Mouse (Mus musculus): ENCODE results near the gene Dnaic2. TPM values are rescaled to one million over a fixed set of nuclear protein-coding genes. Genes with fewer than 3 reads are reported as not detected.

Gene Dnaic2
- total RNA-seq (2021) = 1 to 10 TPM in 1 of 2 experiments, under 1 TPM in 1; 0.99 to 1.9 TPM

DNA sequence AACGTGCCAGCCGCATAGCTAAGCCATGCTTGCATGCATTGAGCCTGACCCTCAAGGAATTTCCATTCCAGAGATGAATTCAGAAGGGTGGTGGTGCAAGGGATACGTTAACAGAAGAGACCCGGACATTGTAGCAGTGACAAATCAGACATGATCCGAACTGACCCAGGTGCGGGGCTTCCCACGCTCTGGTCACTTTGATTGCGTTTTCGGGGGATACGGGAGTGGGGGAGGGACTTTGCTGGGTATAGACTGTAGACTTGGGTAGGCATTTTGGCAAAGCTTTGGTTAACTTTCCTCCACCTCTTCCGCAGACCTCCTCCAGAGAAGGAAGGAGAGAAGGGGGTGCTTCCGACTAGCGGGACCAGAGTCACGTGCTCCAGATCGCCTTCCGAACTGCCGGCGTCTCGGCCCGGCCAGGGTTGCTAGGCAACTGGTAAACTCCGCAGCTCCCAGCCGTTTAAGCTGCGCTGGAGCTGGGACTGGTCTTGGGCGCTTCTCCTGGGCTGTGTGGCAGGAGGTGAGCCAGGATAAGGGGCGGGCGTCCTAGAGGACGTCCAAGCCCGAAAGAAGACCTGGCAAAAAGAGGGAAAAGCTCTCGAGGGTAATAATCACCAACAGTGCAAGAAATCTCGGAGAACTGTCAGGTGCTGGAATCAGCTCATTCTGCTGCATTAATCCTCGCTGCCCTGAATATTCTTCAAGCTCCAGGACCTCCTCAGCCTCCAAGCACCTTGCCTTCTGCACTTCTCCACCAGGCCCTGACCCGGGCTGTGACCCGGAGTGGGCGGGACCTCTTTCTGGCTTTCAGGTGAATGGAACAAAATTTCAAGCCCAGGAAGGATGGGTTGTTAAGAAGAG, at the start of gene Dnaic2:
TSS of gene Dnaic2 (plus strand) at position 444 of the 861 bp plus-strand sequence.
- DNase-seq = peak; percentile 63 to 66

DNA sequence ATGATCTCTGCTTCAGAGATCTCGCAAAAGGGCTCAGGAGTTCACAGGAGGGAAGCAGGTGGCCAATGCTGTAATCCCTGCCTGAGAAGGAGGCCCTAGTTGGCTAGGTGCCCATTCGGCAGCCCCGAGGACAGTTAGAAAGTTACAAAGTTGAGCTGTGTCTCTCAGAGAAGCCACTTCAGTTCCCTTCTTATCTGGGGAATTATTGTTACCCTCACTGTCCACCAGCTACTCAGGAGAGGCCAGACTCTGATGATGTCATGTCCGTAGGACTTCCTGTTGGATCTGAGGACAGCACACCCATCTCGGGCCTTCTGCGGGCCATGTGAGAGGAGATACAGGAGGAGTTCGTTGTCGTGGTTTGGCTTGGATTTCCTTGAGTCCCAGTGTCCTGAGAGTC, 47.6 kb upstream of the Dnaic2 start:
- DNase-seq = no peak

DNA sequence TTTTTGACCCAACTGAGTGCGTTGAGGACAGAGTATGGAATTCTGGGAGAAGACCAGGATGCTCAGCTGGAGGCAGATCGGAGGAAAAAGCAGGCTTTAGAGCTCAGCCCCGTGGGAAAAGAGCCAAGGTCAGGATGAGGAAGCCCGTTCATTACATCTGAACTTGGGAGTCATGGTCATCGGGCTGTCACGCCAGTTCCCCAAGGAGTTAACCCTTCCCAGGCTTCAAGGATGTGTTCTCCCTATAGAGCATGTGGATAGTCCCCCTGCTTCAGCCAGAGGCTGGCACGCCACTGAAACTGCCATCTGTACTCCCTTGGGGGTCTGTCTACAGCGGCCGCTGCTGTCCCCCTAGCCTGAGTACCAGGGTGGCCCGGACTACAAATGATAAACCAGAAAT, 46.9 kb upstream of the Dnaic2 start:
- DNase-seq = no peak

GRCm38 (mm10) chr11:114681054-114681453, 46.2 kb upstream of the Dnaic2 start:
- no peak for DNase-seq

DNA sequence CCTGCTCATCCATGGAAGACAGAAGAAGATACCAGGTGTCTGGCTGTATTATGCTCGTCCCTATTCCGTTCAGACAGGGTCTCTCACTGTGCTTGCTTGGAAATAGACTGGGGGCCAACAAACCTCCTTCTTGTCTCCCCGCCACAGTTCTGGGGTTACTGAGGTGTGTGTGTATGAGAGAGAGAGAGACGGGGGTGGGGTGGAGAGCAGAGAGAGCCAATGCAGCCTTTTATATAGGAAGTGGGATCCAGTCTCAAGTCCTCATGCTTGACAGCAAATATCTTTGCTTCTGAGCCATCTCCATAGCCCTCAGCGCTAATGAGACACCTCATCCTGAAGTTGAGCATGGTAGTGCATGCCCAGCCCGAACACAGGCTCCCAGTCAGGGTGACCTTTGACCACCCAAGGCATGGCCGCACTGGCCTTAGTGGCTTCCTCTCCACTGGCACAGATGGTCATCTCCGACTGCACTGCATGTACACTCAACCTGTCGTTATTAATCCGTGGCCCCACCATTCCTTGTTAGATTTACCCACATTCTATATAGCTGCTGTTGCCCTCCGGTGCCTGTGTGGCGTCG, 44.8 kb upstream of the Dnaic2 start:
- DNase-seq = no peak

GRCm38 (mm10) chr11:114683029-114683721, 44.0 kb upstream of the Dnaic2 start:
- DNase-seq = no peak

- DNase-seq = no peak
Measured at GRCm38 (mm10) chr11:114683722-114684621, 43.2 kb upstream of the Dnaic2 start.

GRCm38 (mm10) chr11:114684627-114685373, 42.4 kb upstream of the Dnaic2 start:
- DNase-seq = no peak

- DNase-seq = no peak
Measured at GRCm38 (mm10) chr11:114685526-114686040, 41.6 kb upstream of the Dnaic2 start.

GRCm38 (mm10) chr11:114686221-114686959, 40.8 kb upstream of the Dnaic2 start:
- DNase-seq = no peak

- no peak for DNase-seq
Measured at GRCm38 (mm10) chr11:114687574-114688188, 39.5 kb upstream of the Dnaic2 start.

DNA sequence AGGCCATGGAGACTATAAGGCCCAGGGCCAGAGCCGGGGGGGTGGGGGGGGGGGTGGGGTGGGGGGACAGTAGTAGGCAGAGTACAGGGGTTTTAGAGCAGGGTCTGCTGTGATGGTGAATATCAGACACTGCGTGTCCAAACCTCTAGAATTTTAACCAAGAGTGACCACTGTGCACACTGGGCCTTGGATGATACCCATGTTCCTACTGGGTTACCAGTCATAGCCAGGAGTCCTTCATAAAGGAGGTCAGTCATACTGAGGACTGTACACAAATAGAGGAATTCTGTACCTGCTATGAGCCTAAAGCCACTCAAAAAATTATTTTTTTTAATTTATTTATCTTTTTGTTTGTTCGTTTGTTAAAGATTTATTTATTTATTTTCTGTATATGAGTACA, 38.5 kb upstream of the Dnaic2 start:
- no peak for DNase-seq

DNA sequence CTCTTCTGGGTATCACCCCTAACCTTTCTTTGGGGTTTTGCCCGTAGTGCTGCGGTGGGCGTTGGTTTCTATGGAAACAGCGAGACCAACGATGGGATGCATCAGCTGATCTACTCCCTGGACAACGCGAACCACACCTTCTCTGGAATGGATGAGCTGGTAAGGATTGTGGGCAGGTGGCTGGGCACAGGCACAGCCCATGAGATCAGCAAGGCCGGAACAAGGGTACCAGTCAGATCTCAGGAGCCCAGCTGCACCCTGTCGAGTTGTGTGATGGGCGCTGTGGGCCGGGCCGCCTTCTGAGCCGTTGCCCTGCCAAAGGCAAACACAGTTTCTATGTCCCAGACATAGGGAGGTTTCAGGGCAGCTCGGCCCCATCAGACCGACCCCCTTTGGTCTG, 37.0 kb upstream of the Dnaic2 start:
- DNase-seq = no peak

DNA sequence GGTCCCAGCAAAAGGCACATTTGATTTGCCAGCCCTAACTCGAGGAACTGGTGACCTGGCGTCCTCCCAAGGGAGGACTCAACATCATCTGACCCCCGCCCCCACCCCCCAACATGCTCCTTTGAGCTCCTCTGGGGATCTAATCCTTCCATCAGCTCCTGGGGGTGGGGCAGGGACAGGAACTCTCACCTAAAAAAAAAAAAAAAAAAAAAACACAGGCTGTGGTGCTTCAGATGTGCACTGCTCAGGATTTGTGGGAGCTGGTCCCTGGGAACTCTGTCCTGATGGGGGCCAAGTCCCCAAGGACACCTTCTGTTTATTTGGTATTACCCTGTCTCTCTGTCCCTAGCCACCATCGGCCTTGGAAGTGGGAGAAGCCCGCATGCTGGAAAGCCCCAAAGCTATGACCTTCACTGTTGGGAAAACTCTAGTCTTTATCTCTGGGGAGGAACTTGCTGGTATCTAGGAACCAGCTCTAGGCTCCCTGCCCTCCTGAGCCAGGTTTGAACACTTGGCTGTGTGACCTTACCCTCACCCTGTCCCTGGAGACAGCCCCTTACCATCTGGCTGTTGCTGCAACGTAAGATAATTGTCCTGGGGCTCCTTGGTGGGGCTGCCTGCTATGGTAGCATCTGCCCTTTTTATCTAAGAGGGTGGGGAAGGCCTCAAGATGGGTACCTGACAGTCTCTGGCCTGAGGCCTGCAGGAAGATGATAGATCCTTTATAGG, 35.6 kb upstream of the Dnaic2 start:
- no peak for DNase-seq

DNA sequence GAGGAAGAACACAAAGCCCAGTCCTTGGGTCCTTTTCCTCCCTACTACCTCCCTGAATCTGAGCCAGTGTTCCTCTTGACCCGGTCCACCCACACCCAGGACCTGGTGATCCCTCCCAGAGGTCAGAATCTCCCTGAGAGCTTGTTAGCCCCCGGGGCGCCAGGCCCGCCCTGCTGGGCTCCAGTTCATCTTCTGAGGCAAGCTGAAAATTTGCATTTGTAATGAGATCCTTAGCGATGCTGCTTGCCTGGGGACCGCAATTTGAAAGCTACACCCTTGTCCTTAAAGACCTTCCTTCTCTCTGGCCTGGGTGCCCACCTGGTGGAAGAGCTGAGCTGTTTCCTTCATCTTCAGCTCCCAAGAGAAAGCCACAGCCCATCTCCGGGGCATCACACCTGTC, 34.6 kb upstream of the Dnaic2 start:
- DNase-seq = no peak

DNA sequence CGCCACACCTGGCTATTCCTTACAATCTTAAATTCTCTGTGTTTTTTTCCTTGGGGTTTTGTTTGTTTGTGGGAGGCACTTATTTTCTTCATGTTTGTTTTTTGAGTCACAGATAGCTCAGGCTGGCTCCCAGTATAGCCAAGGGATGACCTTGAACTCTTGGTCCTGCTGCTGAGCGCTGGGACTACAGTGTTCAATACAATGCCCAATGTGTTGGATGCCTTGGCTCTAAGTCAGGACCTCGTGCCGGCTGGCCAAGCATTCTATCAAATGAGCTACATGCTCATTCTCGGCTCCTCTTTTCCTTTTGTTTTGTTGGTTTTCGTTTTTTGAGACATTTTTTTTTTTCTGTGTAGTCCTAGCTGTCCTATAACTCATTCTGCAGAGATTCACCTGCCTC, 33.8 kb upstream of the Dnaic2 start:
- DNase-seq = no peak

GRCm38 (mm10) chr11:114694451-114694850, 32.8 kb upstream of the Dnaic2 start:
- DNase-seq = no peak

DNA sequence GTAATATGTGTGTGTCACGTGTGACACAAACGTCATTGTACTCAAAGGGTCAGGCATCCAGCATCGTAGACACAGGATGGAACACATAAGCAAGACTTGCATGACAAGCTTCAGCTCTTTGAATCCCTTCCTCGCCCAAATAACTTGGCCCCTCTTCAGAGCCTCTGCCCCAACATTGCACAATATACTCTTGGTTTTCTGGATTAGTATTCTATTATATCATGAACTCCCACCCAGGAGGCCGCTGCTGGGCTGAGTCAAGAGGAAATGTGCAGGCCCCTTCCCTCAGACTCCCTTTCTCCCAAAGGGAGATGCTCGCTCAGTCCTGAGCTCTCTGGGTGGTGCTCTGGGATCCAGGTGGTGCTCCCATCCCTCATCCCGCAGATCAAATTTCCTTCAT, 28.7 kb upstream of the Dnaic2 start:
- no peak for DNase-seq

GRCm38 (mm10) chr11:114699511-114699910, 27.7 kb upstream of the Dnaic2 start:
- no peak for DNase-seq

All from layer of hippocampus, postnatal 36 days (tissue).